Mouse (Mus musculus): ENCODE measurements around the gene F5.
A peak's percentile ranks its signal among the peaks of the same experiment; 100 is the strongest.
"Not testable (repeated sequence)": the region's sequence is repeated elsewhere in the genome, so short reads cannot be mapped to it uniquely, and the experiment has no call there.

The F5 gene

GRCm38 (mm10) chr1:164162745-164163144 lies 11.1 kb downstream of the F5 start:
- no peak for DNase-seq

GRCm38 (mm10) chr1:164168818-164169217 lies 17.2 kb downstream of the F5 start:
- DNase-seq: no peak

GRCm38 (mm10) chr1:164170434-164170833 lies 18.8 kb downstream of the F5 start:
- DNase-seq: no peak

- no peak for DNase-seq
Observed at GRCm38 (mm10) chr1:164173145-164173544, 21.5 kb downstream of the F5 start.

- no peak for DNase-seq
Observed at GRCm38 (mm10) chr1:164176856-164177255, 25.2 kb downstream of the F5 start.

- DNase-seq: no peak
Observed at GRCm38 (mm10) chr1:164178429-164178828, 26.8 kb downstream of the F5 start.

- peak; percentile 37 for DNase-seq
Observed at GRCm38 (mm10) chr1:164184142-164184870, 32.7 kb downstream of the F5 start.

GRCm38 (mm10) chr1:164184871-164185223 lies 33.2 kb downstream of the F5 start:
- no peak for DNase-seq

- no peak for DNase-seq
Observed at GRCm38 (mm10) chr1:164185316-164185715, 33.7 kb downstream of the F5 start.

GRCm38 (mm10) chr1:164187002-164187560 lies 35.4 kb downstream of the F5 start:
- DNase-seq: no peak

- DNase-seq: no peak
Observed at GRCm38 (mm10) chr1:164199551-164199950, 47.9 kb downstream of the F5 start.

GRCm38 (mm10) chr1:164208437-164208836 lies 56.8 kb downstream of the F5 start:
- no peak for DNase-seq

GRCm38 (mm10) chr1:164210899-164211298 lies 59.3 kb downstream of the F5 start:
- DNase-seq: no peak

- DNase-seq: no peak
Observed at GRCm38 (mm10) chr1:164212686-164213085, 61.0 kb downstream of the F5 start.

- DNase-seq: no peak
Observed at GRCm38 (mm10) chr1:164214190-164214589, 62.6 kb downstream of the F5 start.

GRCm38 (mm10) chr1:164215097-164215496 lies 63.5 kb downstream of the F5 start:
- no peak for DNase-seq

- DNase-seq: no peak
Observed at GRCm38 (mm10) chr1:164215540-164215939, 63.9 kb downstream of the F5 start.

GRCm38 (mm10) chr1:164217791-164218685 lies 66.4 kb downstream of the F5 start:
- DNase-seq: no peak

GRCm38 (mm10) chr1:164220261-164220660 lies 68.6 kb downstream of the F5 start:
- DNase-seq: no peak

GRCm38 (mm10) chr1:164223089-164223488 lies 71.5 kb downstream of the F5 start:
- no peak for DNase-seq

- DNase-seq: not testable (repeated sequence)
Observed at GRCm38 (mm10) chr1:164231937-164232570, 80.4 kb downstream of the F5 start.

- no peak for DNase-seq
Observed at GRCm38 (mm10) chr1:164233447-164233846, 81.8 kb downstream of the F5 start.

- DNase-seq: no peak
Observed at GRCm38 (mm10) chr1:164235078-164235477, 83.4 kb downstream of the F5 start.
